Mouse (Mus musculus): ENCODE measurements at regions not wholly inside any gene's neighbourhood (a gene's known extent, or its start where the extent isn't known, plus 50 kb on each side); places are given as distances from the start of the nearest gene placed in this dataset.

DNA sequence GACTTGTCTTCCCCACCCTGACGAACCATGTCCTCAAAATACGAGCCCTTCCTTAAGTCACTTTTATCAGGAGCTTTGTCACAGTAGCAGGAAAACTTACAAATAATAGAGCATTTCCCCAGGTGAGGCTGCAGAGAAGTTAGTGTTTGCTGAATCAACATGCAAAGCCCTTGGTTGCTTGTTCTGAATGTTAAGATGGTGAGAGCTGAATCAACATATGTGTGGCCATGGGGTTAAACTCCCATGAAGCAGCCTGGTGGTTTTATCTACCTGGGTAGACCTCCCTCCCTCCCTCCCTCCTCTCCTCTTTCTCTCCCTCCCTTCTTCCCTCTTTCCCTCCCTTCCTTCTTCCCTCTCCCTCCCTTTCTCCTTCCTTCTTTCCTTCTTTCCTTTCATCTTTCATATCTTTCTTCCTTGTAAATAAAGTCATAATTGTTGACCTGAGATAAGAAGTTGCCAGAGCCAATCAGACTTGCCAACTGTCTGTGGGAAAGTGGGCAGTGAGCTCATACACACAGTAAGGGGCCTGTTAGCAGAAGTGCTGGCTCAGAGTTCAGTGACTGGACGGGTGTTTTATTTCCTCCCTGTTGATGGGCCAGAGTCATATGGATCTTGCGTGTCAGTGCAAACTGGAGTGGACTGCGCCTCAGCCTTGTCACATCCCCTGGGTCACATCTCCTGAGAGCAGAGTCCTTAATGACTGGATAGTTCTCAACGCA is 82.4 kb upstream of the Arid5b start:
- no peaks in the 10 kb centered on the region for H3K27me3 ChIP-seq (ENCODE audit: control insufficient read depth, insufficient read depth, low read length, poor library complexity, severe bottlenecking)
- no peaks in the 10 kb centered on the region for H3K4me1 ChIP-seq (ENCODE audit: control insufficient read depth, insufficient read depth, low read length)
- no peak overlapping the region for H3K4me3 ChIP-seq (ENCODE audit: low read depth, low read length)
- H3K27ac ChIP-seq (ENCODE audit: insufficient read depth, low read length), result no peak overlapping the region
- TF ChIP-seq EP300 (IDR thresholded peaks at IDR 0.05; ENCODE audit: insufficient read depth, low read depth, low read length) (no peak), POLR2A (IDR thresholded peaks at IDR 0.05; ENCODE audit: insufficient read depth, low read length) (no peak), CTCF (IDR thresholded peaks at IDR 0.05; ENCODE audit: low read depth, low read length) (no peak)
- H3K36me3 ChIP-seq (ENCODE audit: control insufficient read depth, insufficient read depth, low read length, poor library complexity, severe bottlenecking), result no peaks in the 10 kb centered on the region
- H3K9me3 ChIP-seq (replicated peaks; ENCODE audit: control insufficient read depth, insufficient read depth, low read length, poor library complexity, severe bottlenecking), result no peaks in the 10 kb centered on the region
- H3K9ac ChIP-seq (ENCODE audit: low read depth, poor library complexity, severe bottlenecking), result no peak overlapping the region

DNA sequence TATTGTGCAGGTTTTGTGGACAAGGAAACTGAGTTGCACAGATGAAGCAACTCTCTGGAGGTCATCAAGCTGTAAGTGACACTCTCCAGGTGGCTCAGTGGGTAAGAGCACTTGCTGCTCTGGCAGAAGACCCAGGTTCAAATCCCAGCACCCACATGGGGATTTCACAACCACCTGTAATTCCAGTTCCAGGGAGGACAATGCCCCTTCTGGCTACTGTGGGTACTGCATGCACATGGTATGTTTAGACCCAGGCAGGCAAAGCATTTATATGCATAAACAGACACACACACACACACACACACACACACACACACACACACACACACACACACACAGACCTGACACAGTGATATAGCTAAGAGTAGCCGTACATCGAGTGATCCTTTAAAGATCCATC is 80.6 kb upstream of the Arid5b start:
- Histone ChIP-seq H3K27me3 (ENCODE audit: control insufficient read depth, insufficient read depth, low read length, poor library complexity, severe bottlenecking) (no peaks in the 10 kb centered on the region), H3K4me3 (ENCODE audit: low read depth, low read length) (no peak overlapping the region), H3K4me1 (ENCODE audit: control insufficient read depth, insufficient read depth, low read length) (no peaks in the 10 kb centered on the region), H3K9ac (ENCODE audit: low read depth, poor library complexity, severe bottlenecking) (no peak overlapping the region), H3K36me3 (ENCODE audit: control insufficient read depth, insufficient read depth, low read length, poor library complexity, severe bottlenecking) (no peaks in the 10 kb centered on the region), H3K27ac (ENCODE audit: insufficient read depth, low read length) (no peak overlapping the region), H3K9me3 (replicated peaks; ENCODE audit: control insufficient read depth, insufficient read depth, low read length, poor library complexity, severe bottlenecking) (no peaks in the 10 kb centered on the region)
- TF ChIP-seq POLR2A (IDR thresholded peaks at IDR 0.05; ENCODE audit: insufficient read depth, low read length), result no peak
- no peak for TF ChIP-seq CTCF (IDR thresholded peaks at IDR 0.05; ENCODE audit: low read depth, low read length)
- TF ChIP-seq EP300 (IDR thresholded peaks at IDR 0.05; ENCODE audit: insufficient read depth, low read depth, low read length), result no peak

DNA sequence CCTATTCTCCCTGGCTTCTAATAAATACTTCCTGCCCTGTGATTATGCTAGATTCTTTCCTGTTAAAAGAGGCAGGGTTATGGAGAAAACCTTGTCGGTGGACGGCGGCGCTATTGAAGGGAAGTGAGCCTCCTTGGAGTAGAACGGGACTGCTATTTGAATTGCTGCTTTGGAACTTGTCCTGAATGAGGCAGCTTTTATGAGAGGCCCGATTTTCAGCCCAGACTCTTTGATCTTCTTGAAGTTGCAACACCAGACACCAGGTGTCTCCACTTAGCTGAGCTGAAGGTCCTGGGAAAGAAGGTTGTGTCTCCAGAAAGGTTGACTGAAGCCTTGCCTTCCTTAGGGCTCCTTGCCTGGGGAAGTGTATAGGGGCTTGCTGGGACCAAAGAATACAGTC is 78.4 kb upstream of the Arid5b start:
- Histone ChIP-seq H3K4me1 (ENCODE audit: control insufficient read depth, insufficient read depth, low read length) (no peaks in the 10 kb centered on the region), H3K4me3 (ENCODE audit: low read depth, low read length) (no peak overlapping the region), H3K27me3 (ENCODE audit: control insufficient read depth, insufficient read depth, low read length, poor library complexity, severe bottlenecking) (no peaks in the 10 kb centered on the region), H3K9me3 (replicated peaks; ENCODE audit: control insufficient read depth, insufficient read depth, low read length, poor library complexity, severe bottlenecking) (no peaks in the 10 kb centered on the region), H3K27ac (ENCODE audit: insufficient read depth, low read length) (no peak overlapping the region), H3K9ac (ENCODE audit: low read depth, poor library complexity, severe bottlenecking) (no peak overlapping the region), H3K36me3 (ENCODE audit: control insufficient read depth, insufficient read depth, low read length, poor library complexity, severe bottlenecking) (no peaks in the 10 kb centered on the region)
- TF ChIP-seq CTCF (IDR thresholded peaks at IDR 0.05; ENCODE audit: low read depth, low read length), result no peak
- TF ChIP-seq EP300 (IDR thresholded peaks at IDR 0.05; ENCODE audit: insufficient read depth, low read depth, low read length), result no peak
- TF ChIP-seq POLR2A (IDR thresholded peaks at IDR 0.05; ENCODE audit: insufficient read depth, low read length), result no peak

DNA sequence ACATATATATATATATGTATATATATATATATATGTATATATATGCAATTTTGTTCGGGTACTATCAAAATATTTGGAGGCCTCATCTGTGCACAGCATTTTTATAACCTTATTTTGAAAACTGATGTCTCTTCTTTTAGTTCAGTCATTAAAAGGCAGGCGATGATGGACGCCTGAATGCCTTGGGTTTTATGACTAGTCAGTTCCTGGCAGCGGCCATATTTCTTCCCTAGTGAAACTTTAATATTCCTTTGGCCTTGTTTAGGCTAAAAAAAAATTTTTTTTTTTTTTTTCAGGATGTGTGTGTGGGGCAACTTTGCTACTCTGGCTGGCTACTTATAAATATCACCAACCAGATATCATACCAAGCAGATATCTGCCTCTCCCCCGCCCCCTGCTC is 78.0 kb upstream of the Arid5b start:
- Histone ChIP-seq H3K27ac (ENCODE audit: insufficient read depth, low read length) (no peak overlapping the region), H3K9me3 (replicated peaks; ENCODE audit: control insufficient read depth, insufficient read depth, low read length, poor library complexity, severe bottlenecking) (no peaks in the 10 kb centered on the region), H3K36me3 (ENCODE audit: control insufficient read depth, insufficient read depth, low read length, poor library complexity, severe bottlenecking) (no peaks in the 10 kb centered on the region), H3K9ac (ENCODE audit: low read depth, poor library complexity, severe bottlenecking) (no peak overlapping the region), H3K4me1 (ENCODE audit: control insufficient read depth, insufficient read depth, low read length) (no peaks in the 10 kb centered on the region), H3K27me3 (ENCODE audit: control insufficient read depth, insufficient read depth, low read length, poor library complexity, severe bottlenecking) (no peaks in the 10 kb centered on the region), H3K4me3 (ENCODE audit: low read depth, low read length) (no peak overlapping the region)
- no peak for TF ChIP-seq EP300 (IDR thresholded peaks at IDR 0.05; ENCODE audit: insufficient read depth, low read depth, low read length)
- no peak for TF ChIP-seq POLR2A (IDR thresholded peaks at IDR 0.05; ENCODE audit: insufficient read depth, low read length)
- TF ChIP-seq CTCF (IDR thresholded peaks at IDR 0.05; ENCODE audit: low read depth, low read length), result no peak

DNA sequence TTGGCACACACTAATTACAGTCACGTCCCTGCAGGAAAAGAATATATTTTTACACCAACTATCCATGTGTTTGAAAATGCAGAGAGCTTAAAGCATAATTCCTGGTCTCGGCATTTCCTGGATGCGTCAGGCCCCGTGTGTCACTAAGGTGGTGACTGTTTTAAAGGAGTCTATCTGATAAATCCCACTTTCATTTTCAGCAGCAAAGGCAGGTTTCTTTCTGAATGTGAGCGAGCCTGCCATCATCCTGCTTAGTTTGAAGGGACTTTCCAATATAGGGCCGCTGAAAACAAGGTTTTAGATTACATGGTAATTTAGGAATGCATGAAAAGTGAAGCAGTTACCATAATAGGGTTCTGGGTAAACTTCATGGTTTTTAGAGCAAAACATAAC is 77.5 kb upstream of the Arid5b start:
- TF ChIP-seq EP300 (IDR thresholded peaks at IDR 0.05; ENCODE audit: insufficient read depth, low read depth, low read length) (no peak), POLR2A (IDR thresholded peaks at IDR 0.05; ENCODE audit: insufficient read depth, low read length) (no peak), CTCF (IDR thresholded peaks at IDR 0.05; ENCODE audit: low read depth, low read length) (no peak)
- Histone ChIP-seq H3K27ac (ENCODE audit: insufficient read depth, low read length) (no peak overlapping the region), H3K4me1 (ENCODE audit: control insufficient read depth, insufficient read depth, low read length) (no peaks in the 10 kb centered on the region)

DNA sequence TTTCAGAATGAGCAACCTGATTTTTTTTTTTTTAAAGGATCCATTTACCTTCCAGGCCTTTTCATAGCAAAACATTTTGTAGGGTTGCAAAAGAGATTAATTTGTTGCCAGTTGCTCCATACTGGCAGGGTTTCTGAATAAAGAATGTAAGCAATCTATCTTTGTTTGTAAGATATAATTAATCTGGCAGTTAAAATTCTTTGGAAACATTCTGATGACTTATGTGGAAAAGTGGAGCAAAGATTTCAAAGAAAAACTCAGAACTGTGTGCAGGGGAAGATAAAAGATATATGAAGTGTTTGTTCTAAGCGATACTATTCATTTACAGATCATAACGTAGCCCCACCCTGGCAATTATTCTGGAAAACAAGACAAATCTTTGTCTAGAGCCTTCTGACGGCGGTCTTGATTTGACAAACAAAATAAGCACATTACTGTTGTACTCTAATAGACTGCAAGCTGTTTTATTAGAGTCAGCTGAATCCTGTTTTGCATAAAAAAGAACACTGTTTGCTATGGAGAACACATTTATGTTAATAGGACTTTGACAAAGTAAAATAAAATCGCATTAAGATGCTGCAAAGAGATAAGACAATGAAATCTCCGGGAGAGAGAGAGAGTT is 77.0 kb upstream of the Arid5b start:
- no peaks in the 10 kb centered on the region for H3K4me1 ChIP-seq (ENCODE audit: control insufficient read depth, insufficient read depth, low read length)
- H3K4me3 ChIP-seq (ENCODE audit: low read depth, low read length), result no peak overlapping the region
- H3K9ac ChIP-seq (ENCODE audit: low read depth, poor library complexity, severe bottlenecking), result no peak overlapping the region

More for the DNA sequence above, 77.5 kb upstream of the Arid5b start:
- Histone ChIP-seq H3K4me3 (ENCODE audit: low read depth, low read length) (no peak overlapping the region), H3K9me3 (replicated peaks; ENCODE audit: control insufficient read depth, insufficient read depth, low read length, poor library complexity, severe bottlenecking) (no peaks in the 10 kb centered on the region), H3K36me3 (ENCODE audit: control insufficient read depth, insufficient read depth, low read length, poor library complexity, severe bottlenecking) (no peaks in the 10 kb centered on the region), H3K27me3 (ENCODE audit: control insufficient read depth, insufficient read depth, low read length, poor library complexity, severe bottlenecking) (no peaks in the 10 kb centered on the region), H3K9ac (ENCODE audit: low read depth, poor library complexity, severe bottlenecking) (no peak overlapping the region)

More for the DNA sequence above, 77.0 kb upstream of the Arid5b start:
- TF ChIP-seq CTCF (IDR thresholded peaks at IDR 0.05; ENCODE audit: low read depth, low read length) (no peak), EP300 (IDR thresholded peaks at IDR 0.05; ENCODE audit: insufficient read depth, low read depth, low read length) (no peak), POLR2A (IDR thresholded peaks at IDR 0.05; ENCODE audit: insufficient read depth, low read length) (no peak)
- Histone ChIP-seq H3K36me3 (ENCODE audit: control insufficient read depth, insufficient read depth, low read length, poor library complexity, severe bottlenecking) (no peaks in the 10 kb centered on the region), H3K27ac (ENCODE audit: insufficient read depth, low read length) (no peak overlapping the region), H3K27me3 (ENCODE audit: control insufficient read depth, insufficient read depth, low read length, poor library complexity, severe bottlenecking) (no peaks in the 10 kb centered on the region), H3K9me3 (replicated peaks; ENCODE audit: control insufficient read depth, insufficient read depth, low read length, poor library complexity, severe bottlenecking) (no peaks in the 10 kb centered on the region)

Data from ES-Bruce4 (cell line).